Mouse (Mus musculus) olfactory bulb, adult 2 months (tissue): ENCODE measurements around the gene Tmem11.

Source experiments
- CTCF ChIP-seq: fragments of 200-500 bp; IDR thresholded peaks from 2 replicates; pipeline ENCODE4 v1.5.1; 2012; ENCODE audit warnings: low read depth, mild to moderate bottlenecking, low read length, moderate library complexity; ENCODE audit not compliant: insufficient read depth
- POLR2A ChIP-seq: fragments of 200-500 bp; IDR thresholded peaks from 2 replicates; pipeline ENCODE4 v1.6.1; 2012; ENCODE audit warnings: mild to moderate bottlenecking, low read depth, low read length, moderate library complexity; ENCODE audit not compliant: insufficient read depth

DNA sequence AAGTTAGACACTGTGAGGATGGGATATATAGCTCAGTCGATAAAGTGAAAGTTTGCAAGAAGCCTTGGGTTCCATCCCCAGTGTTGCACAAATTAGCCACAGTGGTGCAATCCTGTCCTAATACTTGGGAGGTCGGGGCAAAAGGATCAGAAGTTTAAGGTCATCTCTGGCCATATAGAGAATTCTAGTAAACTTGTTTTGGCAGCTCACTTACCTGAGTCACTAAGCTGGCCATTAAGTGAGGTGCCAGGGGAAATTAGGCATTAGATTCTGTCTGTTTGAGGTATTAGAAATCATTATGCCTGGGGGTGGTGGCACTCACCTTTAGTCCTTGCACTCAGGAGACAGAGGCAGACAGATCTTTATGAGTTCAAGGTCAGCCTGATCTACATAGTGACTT, 55.3 kb downstream of the Tmem11 start:
- TF ChIP-seq CTCF (no peak), POLR2A (no peak)
